Mouse (Mus musculus) hematopoietic stem cell, adult 5-6 weeks (primary cell): ENCODE results near the gene Rom1. TPM values are rescaled to one million over a fixed set of nuclear protein-coding genes. Genes with fewer than 3 reads are reported as not detected.

Experiments used
- ATAC-seq, 2 experiments: fragments of 125-278 bp in 1 of 2; replicated peaks in 1 of 2; 2 replicates each; pipeline ENCODE4 v1.8.0; 2016 to 2017; ENCODE audit warnings: inconsistent platforms in 2 of 2, mild to moderate bottlenecking in 2 of 2, moderate number of reproducible peaks in 2 of 2, low read depth in 1 of 2, moderate TSS enrichment in 1 of 2; ENCODE audit not compliant: low FRiP score in 2 of 2, poor library complexity in 2 of 2, severe bottlenecking in 2 of 2, insufficient read depth in 1 of 2, low TSS enrichment in 1 of 2
- total RNA-seq: library from RNA; stranded (forward); fragments of 172-1452, 232-1000 nt; gene quantifications from 2 replicates; pipeline ENCODE4 v1.2.3, GENCODE M21; 2017

Rom1 gene
- total RNA-seq, 1 experiment from 2014 or later, result 2.1 TPM

- ATAC-seq, result no peak
These were observed 42.1 kb downstream of the Rom1 start for GRCm38 (mm10) chr19:8886916-8887584.

- ATAC-seq, result no peak
These were observed 45.5 kb downstream of the Rom1 start, which contains the start of the genes Lbhd1 and Gm49403 for GRCm38 (mm10) chr19:8883616-8884015. Gene Lbhd1 (plus strand): TSS chr19:8883732. Gene Gm49403 (plus strand): TSS chr19:8883930.

GRCm38 (mm10) chr19:8881034-8881392, 48.1 kb downstream of the Rom1 start:
- ATAC-seq, result peak; percentile 19 to 28; a peak in 1 of 4 replicates

GRCm38 (mm10) chr19:8880311-8881033, 48.7 kb downstream of the Rom1 start, which contains the start of gene Uqcc3:
Gene Uqcc3 (minus strand): TSS chr19:8880923.
- ATAC-seq, result peak; percentile 99

Other genes starting within 250 kb of the Rom1 start
- gene Slc3a2, start 206.0 kb downstream of the Rom1 start, total RNA-seq, result 88.1 and 113 TPM in 2 replicates
- gene Wdr74, start 193.5 kb downstream of the Rom1 start, total RNA-seq, result 58.5 and 90.9 TPM in 2 replicates
- gene 1700092M07Rik, start 188.6 kb downstream of the Rom1 start, total RNA-seq, result not detected in 2 replicates
- 90.9 and 120 TPM in 2 replicates for gene Stx5a, start 187.9 kb downstream of the Rom1 start, total RNA-seq
- 87.8 and 104 TPM in 2 replicates for gene Nxf1, start 172.3 kb downstream of the Rom1 start, total RNA-seq
- 22.0 and 51.0 TPM in 2 replicates for gene Tmem223, start 158.4 kb downstream of the Rom1 start, total RNA-seq
- 35.0 and 65.5 TPM in 2 replicates for gene Tmem179b, start 154.9 kb downstream of the Rom1 start, total RNA-seq
- gene Taf6l, start 142.9 kb downstream of the Rom1 start, total RNA-seq, result 12.3 and 15.6 TPM in 2 replicates
- 58.9 and 69.7 TPM in 2 replicates for gene Polr2g, start 130.8 kb downstream of the Rom1 start, total RNA-seq
- gene Zbtb3, start 126.8 kb downstream of the Rom1 start, total RNA-seq, result 1.1 and 3.7 TPM in 2 replicates
- 61.0 and 83.7 TPM in 2 replicates for gene Ttc9c, start 110.0 kb downstream of the Rom1 start, total RNA-seq
- 67.9 and 104 TPM in 2 replicates for gene Hnrnpul2, start 109.3 kb downstream of the Rom1 start, total RNA-seq
- gene AC129217.1, start 99.6 kb downstream of the Rom1 start, total RNA-seq, result not detected in 2 replicates
- gene Bscl2, start 91.9 kb downstream of the Rom1 start, total RNA-seq, result 49.6 and 52.7 TPM in 2 replicates
- 0.38 TPM in 1 of 2 replicates, not detected in the other for gene Gng3, start 90.2 kb downstream of the Rom1 start, total RNA-seq
- gene Lrrn4cl, start 78.6 kb downstream of the Rom1 start, total RNA-seq, result not detected in 2 replicates
- gene Ubxn1, start 57.9 kb downstream of the Rom1 start, total RNA-seq, result 174 and 180 TPM in 2 replicates
- 117 and 118 TPM in 2 replicates for gene Uqcc3, start 48.4 kb downstream of the Rom1 start, total RNA-seq
- gene Lbhd1, start 45.6 kb downstream of the Rom1 start, total RNA-seq, result 5.8 and 26.3 TPM in 2 replicates
- gene Gm49403, start 45.4 kb downstream of the Rom1 start, total RNA-seq, result not detected in 2 replicates
- 43.8 and 69.3 TPM in 2 replicates for gene 1810009A15Rik, start 40.5 kb downstream of the Rom1 start, total RNA-seq
- not detected in 2 replicates for gene Gm49416, start 40.4 kb downstream of the Rom1 start, total RNA-seq
- 10.9 and 13.2 TPM in 2 replicates for gene Ints5, start 36.4 kb downstream of the Rom1 start, total RNA-seq
- gene Ganab, start 31.3 kb downstream of the Rom1 start, total RNA-seq, result 70.1 and 70.6 TPM in 2 replicates
- gene B3gat3, start 9.0 kb downstream of the Rom1 start, total RNA-seq, result 17.2 and 26.8 TPM in 2 replicates
- gene Eml3, start 196 bp upstream of the Rom1 start, total RNA-seq, result 25.4 and 27.2 TPM in 2 replicates
- gene Mta2, start 12.5 kb upstream of the Rom1 start, total RNA-seq, result 148 and 167 TPM in 2 replicates
- 23.2 and 25.3 TPM in 2 replicates for gene Tut1, start 24.5 kb upstream of the Rom1 start, total RNA-seq
- 700 and 731 TPM in 2 replicates for gene Eef1g, start 37.7 kb upstream of the Rom1 start, total RNA-seq
- 28.0 and 41.8 TPM in 2 replicates for gene Ahnak, start 59.9 kb upstream of the Rom1 start, total RNA-seq
- gene Scgb1a1, start 158.6 kb upstream of the Rom1 start, total RNA-seq, result not detected in 2 replicates
- gene Asrgl1, start 206.3 kb upstream of the Rom1 start, total RNA-seq, result 35.4 TPM in 2 replicates